Mouse (Mus musculus) liver, adult 2 months (tissue): ENCODE results near the gene Jak3. TPM values are rescaled to one million over a fixed set of nuclear protein-coding genes. Genes with fewer than 3 reads are reported as not detected.

Experiments used
- DNase-seq: peaks from one replicate; pipeline ENCODE4 v3.0.0-alpha.2; 2011; ENCODE audit warnings: low read depth, low spot score; ENCODE audit errors: extremely low read depth
- H3K27ac ChIP-seq: fragments of 200-500 bp; replicated peaks from 2 replicates; pipeline ENCODE4 v1.5.1; 2012; ENCODE audit warnings: low read depth, mild to moderate bottlenecking, control low read depth, inconsistent platforms, low read length; ENCODE audit not compliant: insufficient read depth
- H3K27me3 ChIP-seq: fragments of 200-500 bp; 2 replicates; pipeline ENCODE4 v1.6.1; 2012; ENCODE audit warnings: mild to moderate bottlenecking, moderate library complexity, low read length, inconsistent platforms; ENCODE audit not compliant: control insufficient read depth, insufficient read depth
- H3K36me3 ChIP-seq: fragments of 200-500 bp; 2 replicates; pipeline ENCODE4 v1.6.1; 2012; ENCODE audit warnings: low read length, inconsistent platforms; ENCODE audit not compliant: control insufficient read depth, insufficient read depth
- H3K4me1 ChIP-seq: fragments of 200-500 bp; 2 replicates; pipeline ENCODE4 v1.6.1; 2011; ENCODE audit warnings: low read length; ENCODE audit not compliant: control insufficient read depth, insufficient read depth
- H3K4me3 ChIP-seq: fragments of 200-500 bp; 2 replicates; pipeline ENCODE4 v1.5.1; 2011; ENCODE audit warnings: low read depth, mild to moderate bottlenecking, control low read depth, low read length, moderate library complexity; ENCODE audit not compliant: insufficient read depth
- H3K79me2 ChIP-seq: fragments of 200-500 bp; 2 replicates; pipeline ENCODE4 v1.6.1; 2012; ENCODE audit warnings: inconsistent platforms, mild to moderate bottlenecking, low read length, moderate library complexity; ENCODE audit not compliant: control insufficient read depth, insufficient read depth
- H3K9ac ChIP-seq: fragments of 200-500 bp; 2 replicates; pipeline ENCODE4 v1.6.1; 2012; ENCODE audit warnings: low read depth, mild to moderate bottlenecking, control low read depth, inconsistent platforms, low read length
- CTCF ChIP-seq: fragments of 200-500 bp; IDR thresholded peaks from 2 replicates; pipeline ENCODE4 v1.5.1; 2011; ENCODE audit warnings: low read depth, low read length, control low read depth
- POLR2A ChIP-seq: fragments of 200-500 bp; IDR thresholded peaks from 2 replicates; pipeline ENCODE4 v1.6.1; 2011; ENCODE audit warnings: low read length, control low read depth; ENCODE audit not compliant: insufficient read depth; ENCODE audit errors: extremely low read depth
- WGBS: fragments of 180-500 bp; shearing (Covaris S2); methylation state at CpG from one replicate; pipeline ENCODE4 v1.1.7; 2018; 5-methylcytosine and 5-hydroxymethylcytosine counted together
- polyA plus RNA-seq: library from polyadenylated mRNA; depleted of rRNA; stranded (reverse); fragments of >200 nt; gene quantifications from 2 replicates; pipeline ENCODE4 v1.2.3, GENCODE M21; 2012; rRNA removed
- total RNA-seq: library from RNA; depleted of rRNA; stranded (reverse); fragments of >200 nt; gene quantifications from 2 replicates; pipeline ENCODE4 v1.2.3, GENCODE M21; 2014; rRNA removed

The Jak3 gene
- total RNA-seq = 4.0 and 4.6 TPM in 2 replicates
- polyA plus RNA-seq = 5.7 and 7.9 TPM in 2 replicates

GRCm38 (mm10) chr8:71676020-71676741 lies at the start of gene Jak3:
Jak3 (plus strand) TSS chr8:71676296.
- peak within 1 kb of the TSS; percentile 98 for H3K4me3 ChIP-seq
- no peaks in the 10 kb centered on the region for H3K79me2 ChIP-seq
- peak within 1 kb of the TSS; percentile 90 for H3K27ac ChIP-seq
- peak; percentile 74 for DNase-seq
- H3K9ac ChIP-seq = peak within 1 kb of the TSS; percentile 99
- 2% methylated on average over 40 of the region's 40 CpGs for WGBS
- H3K36me3 ChIP-seq = no peaks in the 10 kb centered on the region
- peaks cover 11% of the 10 kb centered on the region for H3K4me1 ChIP-seq
- H3K27me3 ChIP-seq = no peaks in the 10 kb centered on the region
- TF ChIP-seq POLR2A (0 out of 2 replicates have a peak, but pooled peaks have one; percentile 33), CTCF (no peak)

GRCm38 (mm10) chr8:71626753-71627152 lies 49.3 kb upstream of the Jak3 start:
- H3K27ac ChIP-seq = no peak overlapping the region
- TF ChIP-seq CTCF (no peak), POLR2A (no peak)
- WGBS = 91% methylated on average over 9 of the region's 9 CpGs

DNA sequence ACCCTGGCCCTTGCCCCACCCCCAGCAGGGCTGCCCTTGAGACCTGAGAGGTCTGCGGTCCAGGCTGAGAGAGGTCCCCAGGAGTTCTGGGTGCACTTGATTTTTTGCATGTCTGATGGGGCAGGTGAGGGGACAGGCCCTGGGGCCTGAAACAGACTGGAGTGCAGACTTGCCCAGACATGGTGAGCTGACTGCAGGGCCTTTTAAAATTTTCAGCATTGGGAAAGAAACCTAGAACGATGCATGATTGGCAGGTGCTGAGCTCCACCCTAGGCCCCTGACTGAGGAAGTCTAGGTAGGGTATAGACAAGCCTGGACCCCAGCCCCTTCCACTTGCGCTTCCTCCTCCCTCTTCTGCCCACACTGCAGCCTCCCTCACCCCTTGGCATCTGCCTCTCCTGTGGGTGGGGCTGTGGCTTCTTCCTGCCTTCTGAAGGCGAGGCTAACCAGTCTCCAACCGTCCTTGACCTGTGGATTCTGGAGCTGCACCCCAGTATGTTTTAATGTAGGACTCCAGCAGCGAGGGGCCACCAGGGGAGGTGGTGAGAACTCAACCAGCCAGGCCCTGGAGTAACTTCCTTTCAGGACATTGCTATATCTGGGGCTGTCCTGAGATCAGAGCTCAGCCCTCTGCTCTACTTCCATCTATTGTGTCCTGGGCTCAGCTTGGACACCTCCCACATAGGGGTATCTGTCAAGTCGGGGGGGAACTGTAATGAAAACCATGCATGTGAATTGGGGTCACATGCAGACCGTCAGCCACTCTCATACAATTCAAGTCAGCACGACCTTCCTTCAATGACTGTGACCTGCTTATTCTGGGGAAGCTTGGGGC lies 48.6 kb upstream of the Jak3 start:
- H3K27ac ChIP-seq = 0 out of 2 replicates have a peak overlapping the region, but pooled peaks have one; percentile 36
- no peak overlapping the region for H3K4me3 ChIP-seq
- no peaks in the 10 kb centered on the region for H3K27me3 ChIP-seq
- no peak for DNase-seq
- H3K9ac ChIP-seq = no peak overlapping the region
- 55% methylated on average over 9 of the region's 9 CpGs for WGBS
- H3K36me3 ChIP-seq = peaks cover 14% of the 10 kb centered on the region; the same call in 1 of the 2 replicates
- no peaks in the 10 kb centered on the region for H3K79me2 ChIP-seq
- TF ChIP-seq CTCF (no peak), POLR2A (no peak)
- H3K4me1 ChIP-seq = peaks cover 4% of the 10 kb centered on the region; the same call in 1 of the 2 replicates

More at GRCm38 (mm10) chr8:71626753-71627152, 49.3 kb upstream of the Jak3 start:
- DNase-seq = no peak
- Histone ChIP-seq H3K4me3 (no peak overlapping the region), H3K9ac (no peak overlapping the region), H3K27me3 (no peaks in the 10 kb centered on the region), H3K36me3 (peaks cover 19% of the 10 kb centered on the region; the same call in 1 of the 2 replicates), H3K79me2 (no peaks in the 10 kb centered on the region), H3K4me1 (peaks cover 4% of the 10 kb centered on the region; the same call in 1 of the 2 replicates)

GRCm38 (mm10) chr8:71628396-71629095 lies 47.5 kb upstream of the Jak3 start:
- Histone ChIP-seq H3K4me3 (peak overlapping the region; percentile 62; the same call in 1 of the 2 replicates), H3K9ac (peak overlapping the region; percentile 55), H3K4me1 (peaks cover 4% of the 10 kb centered on the region; the same call in 1 of the 2 replicates), H3K79me2 (no peaks in the 10 kb centered on the region), H3K27me3 (no peaks in the 10 kb centered on the region), H3K36me3 (peaks cover 5% of the 10 kb centered on the region; the same call in 1 of the 2 replicates), H3K27ac (no peak overlapping the region)
- no peak for DNase-seq
- WGBS = 11% methylated on average over 16 of the region's 16 CpGs
- TF ChIP-seq CTCF = no peak
- TF ChIP-seq POLR2A = no peak

GRCm38 (mm10) chr8:71629096-71629697 lies 46.9 kb upstream of the Jak3 start:
- Histone ChIP-seq H3K4me3 (peak overlapping the region; percentile 62), H3K36me3 (0 out of 2 replicates have a peak, but pooled peaks cover under 1% of the 10 kb centered on the region), H3K27ac (no peak overlapping the region), H3K79me2 (no peaks in the 10 kb centered on the region), H3K9ac (peak overlapping the region; percentile 55), H3K4me1 (peaks cover 4% of the 10 kb centered on the region; the same call in 1 of the 2 replicates), H3K27me3 (0 out of 2 replicates have a peak, but pooled peaks cover 3% of the 10 kb centered on the region)
- DNase-seq = peak; percentile 54
- TF ChIP-seq POLR2A (no peak), CTCF (no peak)
- WGBS = 2% methylated on average over 55 of the region's 55 CpGs
